Mouse (Mus musculus): ENCODE measurements around the gene Cbx2. TPM values are rescaled to one million over a fixed set of nuclear protein-coding genes. Genes with fewer than 3 reads are reported as not detected.

The Cbx2 gene
- polyA plus RNA-seq, 1 experiment from 2014 or later = 9.8 TPM

DNA sequence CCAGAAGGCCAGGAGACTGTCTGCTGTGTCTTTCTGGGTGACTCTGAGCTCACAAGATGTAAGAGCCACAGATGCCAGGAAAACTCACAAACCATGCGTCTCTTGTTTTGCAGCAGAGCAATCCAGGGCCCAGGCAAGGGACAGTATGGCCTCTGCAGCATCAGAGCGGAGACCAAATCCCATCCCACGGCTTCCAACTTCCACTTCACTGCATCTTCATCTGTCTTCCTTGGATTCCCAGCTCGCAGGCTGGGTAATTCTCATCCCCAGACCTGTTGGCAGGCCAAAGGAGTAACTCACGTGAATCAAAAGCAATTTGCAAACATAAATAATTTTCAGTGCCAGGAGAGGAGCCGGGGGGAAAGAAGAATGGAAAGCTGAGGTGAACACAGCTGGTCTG is 50.2 kb downstream of the Cbx2 start:
- Histone ChIP-seq H3K4me2 (ENCODE audit: low read length) (no peak overlapping the region), H3K27ac (replicated peaks in 1 of 2; ENCODE audit: control insufficient read depth in 1 of 2, insufficient read depth in 1 of 2, low read depth in 2 of 2, low read length in 2 of 2) (no peak overlapping the region), H3K9me3 (ENCODE audit: control insufficient read depth, low read length) (peaks cover 4% of the 10 kb centered on the region; the same call in 1 of the 2 replicates), H3K4me1 (ENCODE audit: control insufficient read depth in 2 of 2, insufficient read depth in 2 of 2, low read length in 2 of 2) (peaks cover 0 to under 1% of the 10 kb centered on the region in 2 experiments; a peak in 2 of 4 replicates), H3K36me3 (ENCODE audit: control insufficient read depth, insufficient read depth, low read length) (no peaks in the 10 kb centered on the region), H3K9ac (ENCODE audit: low read length) (no peak overlapping the region), H3K4me3 (ENCODE audit: control insufficient read depth in 1 of 2, insufficient read depth in 1 of 2, low read depth in 1 of 2, low read length in 2 of 2) (no peak overlapping the region), H3K27me3 (ENCODE audit: control insufficient read depth, insufficient read depth, low read length) (0 out of 2 replicates have a peak, but pooled peaks cover 3% of the 10 kb centered on the region)
- ATAC-seq (ENCODE audit: insufficient number of reproducible peaks, insufficient read depth, low FRiP score, low read depth) = no peak
- WGBS = 71% methylated on average over 6 of the region's 6 CpGs

DNA sequence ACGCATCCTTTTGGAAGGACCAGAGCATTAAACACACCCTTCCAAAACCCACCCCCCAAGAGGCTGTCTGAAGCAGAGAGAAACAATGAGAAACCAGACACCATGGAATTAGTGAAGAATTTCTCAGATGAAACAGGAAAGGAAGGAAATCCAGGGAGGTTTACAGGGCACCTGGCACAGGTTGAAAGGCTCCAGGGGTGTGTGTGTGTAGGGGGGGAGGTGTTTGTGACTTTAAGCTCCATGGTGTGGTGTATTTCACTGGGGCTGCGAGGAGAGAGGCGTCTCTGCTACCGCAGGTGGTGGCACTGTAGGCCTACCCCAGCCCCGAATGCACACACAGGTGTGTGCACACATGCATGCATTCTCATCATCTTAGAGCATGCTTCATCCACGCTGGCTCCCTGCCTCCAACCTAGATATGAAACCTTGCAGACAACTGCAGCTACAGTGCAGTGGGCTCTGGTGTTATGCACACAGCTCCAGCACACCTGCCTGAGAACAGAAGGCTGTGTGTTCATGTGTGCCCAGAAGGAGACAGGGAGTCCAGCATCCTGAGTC is 51.2 kb downstream of the Cbx2 start:
- 74% methylated on average over 6 of the region's 6 CpGs for WGBS
- no peak for ATAC-seq (ENCODE audit: insufficient number of reproducible peaks, insufficient read depth, low FRiP score, low read depth)
- Histone ChIP-seq H3K4me3 (ENCODE audit: control insufficient read depth in 1 of 2, insufficient read depth in 1 of 2, low read depth in 1 of 2, low read length in 2 of 2) (no peak overlapping the region), H3K27me3 (ENCODE audit: control insufficient read depth, insufficient read depth, low read length) (0 out of 2 replicates have a peak, but pooled peaks cover 3% of the 10 kb centered on the region), H3K36me3 (ENCODE audit: control insufficient read depth, insufficient read depth, low read length) (no peaks in the 10 kb centered on the region), H3K4me2 (ENCODE audit: low read length) (no peak overlapping the region), H3K4me1 (ENCODE audit: control insufficient read depth in 2 of 2, insufficient read depth in 2 of 2, low read length in 2 of 2) (peaks cover 9 to 10% of the 10 kb centered on the region in 2 experiments), H3K27ac (replicated peaks in 1 of 2; ENCODE audit: control insufficient read depth in 1 of 2, insufficient read depth in 1 of 2, low read depth in 2 of 2, low read length in 2 of 2) (no peak overlapping the region), H3K9me3 (ENCODE audit: control insufficient read depth, low read length) (peaks cover 4% of the 10 kb centered on the region; the same call in 1 of the 2 replicates), H3K9ac (ENCODE audit: low read length) (no peak overlapping the region)

DNA sequence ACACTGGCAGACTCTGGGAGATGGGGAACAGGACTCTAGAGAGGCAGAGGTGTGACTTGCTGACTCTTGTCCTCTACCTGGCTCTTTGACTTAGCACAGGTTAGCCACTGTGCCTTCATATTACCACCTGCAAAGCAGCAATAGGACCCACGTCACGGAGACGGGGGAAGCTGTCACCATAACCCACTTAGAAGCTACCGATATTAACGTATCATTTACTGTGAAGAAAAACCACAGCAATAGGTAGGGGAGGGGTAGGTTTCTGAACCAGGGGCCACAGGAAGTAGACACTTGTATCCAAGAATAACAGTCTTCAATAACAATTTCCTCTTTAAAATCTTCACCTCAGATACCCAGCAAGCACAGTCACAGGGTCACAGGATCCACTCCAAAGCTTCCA is 53.0 kb downstream of the Cbx2 start:
- no peaks in the 10 kb centered on the region for H3K9me3 ChIP-seq (ENCODE audit: control insufficient read depth, low read length)
- 82% methylated on average over 5 of the region's 5 CpGs for WGBS
- peaks cover 19 to 20% of the 10 kb centered on the region in 2 experiments for H3K4me1 ChIP-seq (ENCODE audit: control insufficient read depth in 2 of 2, insufficient read depth in 2 of 2, low read length in 2 of 2)
- no peak overlapping the region for H3K4me3 ChIP-seq (ENCODE audit: control insufficient read depth in 1 of 2, insufficient read depth in 1 of 2, low read depth in 1 of 2, low read length in 2 of 2)
- no peak overlapping the region for H3K27ac ChIP-seq (replicated peaks in 1 of 2; ENCODE audit: control insufficient read depth in 1 of 2, insufficient read depth in 1 of 2, low read depth in 2 of 2, low read length in 2 of 2)
- H3K4me2 ChIP-seq (ENCODE audit: low read length) = no peak overlapping the region
- H3K9ac ChIP-seq (ENCODE audit: low read length) = no peak overlapping the region
- H3K27me3 ChIP-seq (ENCODE audit: control insufficient read depth, insufficient read depth, low read length) = 0 out of 2 replicates have a peak, but pooled peaks cover 3% of the 10 kb centered on the region
- peaks cover 14% of the 10 kb centered on the region for H3K36me3 ChIP-seq (ENCODE audit: control insufficient read depth, insufficient read depth, low read length)
- ATAC-seq (ENCODE audit: insufficient number of reproducible peaks, insufficient read depth, low FRiP score, low read depth) = no peak

DNA sequence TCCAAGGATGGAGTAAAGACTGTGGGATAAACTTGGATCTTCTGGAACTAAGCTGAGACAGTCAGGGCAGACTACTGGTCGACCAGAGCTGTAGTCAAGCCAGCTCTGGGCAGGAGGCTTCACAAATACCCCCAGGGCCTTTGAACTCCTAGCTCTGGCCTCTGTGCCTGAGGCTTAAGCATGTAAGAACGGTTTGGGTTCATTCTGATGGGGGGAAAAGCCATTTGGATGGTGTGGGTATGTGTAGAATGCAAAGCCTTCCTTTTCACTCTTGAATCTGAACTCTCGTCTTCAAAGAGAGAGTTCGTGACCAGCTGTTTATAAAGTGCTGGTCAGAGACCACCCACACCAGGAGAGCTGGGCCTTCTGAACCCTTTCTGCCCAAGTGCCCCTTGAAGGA is 55.0 kb downstream of the Cbx2 start:
- Histone ChIP-seq H3K27me3 (ENCODE audit: control insufficient read depth, insufficient read depth, low read length) (no peaks in the 10 kb centered on the region), H3K27ac (replicated peaks in 1 of 2; ENCODE audit: control insufficient read depth in 1 of 2, insufficient read depth in 1 of 2, low read depth in 2 of 2, low read length in 2 of 2) (no peak overlapping the region), H3K9me3 (ENCODE audit: control insufficient read depth, low read length) (no peaks in the 10 kb centered on the region), H3K9ac (ENCODE audit: low read length) (no peak overlapping the region), H3K4me3 (ENCODE audit: control insufficient read depth in 1 of 2, insufficient read depth in 1 of 2, low read depth in 1 of 2, low read length in 2 of 2) (no peak overlapping the region), H3K36me3 (ENCODE audit: control insufficient read depth, insufficient read depth, low read length) (peaks cover 32% of the 10 kb centered on the region), H3K4me2 (ENCODE audit: low read length) (no peak overlapping the region), H3K4me1 (ENCODE audit: control insufficient read depth in 2 of 2, insufficient read depth in 2 of 2, low read length in 2 of 2) (peaks cover 19 to 33% of the 10 kb centered on the region in 2 experiments)
- 80% methylated on average over 4 of the region's 4 CpGs for WGBS
- ATAC-seq (ENCODE audit: insufficient number of reproducible peaks, insufficient read depth, low FRiP score, low read depth) = no peak

DNA sequence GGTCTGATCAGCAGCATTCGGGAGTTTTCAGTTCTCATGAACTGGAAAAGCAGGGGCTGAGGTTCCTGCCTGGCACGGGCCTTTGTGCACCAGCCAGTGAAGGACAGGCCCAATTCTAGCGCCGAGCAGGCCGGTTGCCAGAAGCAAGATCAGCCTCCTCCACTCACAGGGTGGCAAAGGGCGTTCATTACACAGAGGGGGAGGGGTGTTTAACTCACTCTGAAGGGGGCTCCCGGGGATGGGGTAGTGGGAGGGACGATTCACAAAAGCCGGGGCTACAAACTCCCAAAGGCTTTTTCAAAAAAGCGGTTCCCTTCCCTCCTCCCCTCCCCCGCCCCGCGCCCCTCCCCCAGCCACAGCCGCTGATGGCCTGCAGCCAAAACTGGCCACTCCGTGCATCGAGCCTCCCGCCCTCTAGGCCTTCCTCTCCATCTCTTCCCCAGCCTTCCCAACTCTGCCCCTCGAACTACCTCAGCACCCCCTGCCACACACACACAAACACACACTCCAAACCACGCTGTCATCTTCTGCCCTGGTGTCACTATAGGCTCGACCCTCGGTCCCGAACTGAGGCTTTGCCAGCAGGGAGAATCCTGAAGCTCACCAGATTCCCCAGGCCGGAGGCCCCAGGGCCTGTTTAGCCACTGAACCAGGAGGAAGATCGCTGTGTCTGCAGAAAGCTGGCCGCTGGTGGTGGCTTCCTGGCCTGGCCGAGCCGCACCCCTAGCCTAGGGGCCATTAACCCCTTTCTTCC is 56.1 kb downstream of the Cbx2 start:
- no peaks in the 10 kb centered on the region for H3K27me3 ChIP-seq (ENCODE audit: control insufficient read depth, insufficient read depth, low read length)
- H3K4me1 ChIP-seq (ENCODE audit: control insufficient read depth in 2 of 2, insufficient read depth in 2 of 2, low read length in 2 of 2) = peaks cover 28 to 43% of the 10 kb centered on the region in 2 experiments
- no peaks in the 10 kb centered on the region for H3K9me3 ChIP-seq (ENCODE audit: control insufficient read depth, low read length)
- peaks cover 37% of the 10 kb centered on the region for H3K36me3 ChIP-seq (ENCODE audit: control insufficient read depth, insufficient read depth, low read length)
- H3K27ac ChIP-seq (replicated peaks in 1 of 2; ENCODE audit: control insufficient read depth in 1 of 2, insufficient read depth in 1 of 2, low read depth in 2 of 2, low read length in 2 of 2) = peak overlapping the region; percentile 76 to 85
- peak overlapping the region; percentile 60 for H3K9ac ChIP-seq (ENCODE audit: low read length)
- WGBS = 3% methylated on average over 24 of the region's 27 CpGs
- H3K4me2 ChIP-seq (ENCODE audit: low read length) = peak overlapping the region; percentile 50
- ATAC-seq (ENCODE audit: insufficient number of reproducible peaks, insufficient read depth, low FRiP score, low read depth) = peak; percentile 70
- peak overlapping the region; percentile 8 to 20; a peak in 1 of 4 replicates for H3K4me3 ChIP-seq (ENCODE audit: control insufficient read depth in 1 of 2, insufficient read depth in 1 of 2, low read depth in 1 of 2, low read length in 2 of 2)

DNA sequence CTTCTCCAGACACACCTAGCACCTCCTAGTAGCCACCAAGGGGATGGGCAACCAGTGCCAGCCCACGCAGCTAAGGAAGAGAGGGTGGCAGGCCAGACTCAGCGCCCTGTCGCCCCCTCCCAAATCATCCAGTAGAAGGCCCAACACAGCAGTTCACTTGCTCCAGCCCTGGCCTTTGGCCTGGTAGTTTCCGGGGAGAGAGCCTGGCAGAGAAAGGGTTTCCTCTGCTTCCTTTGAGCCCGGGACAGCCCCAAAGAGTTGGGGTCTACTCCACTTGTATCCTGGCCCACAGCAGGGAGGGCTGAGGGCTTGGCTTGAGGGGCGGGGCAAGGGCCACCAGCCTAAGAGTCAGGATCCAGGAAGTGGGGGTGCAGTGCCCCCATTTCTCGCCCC is 56.7 kb downstream of the Cbx2 start:
- WGBS = 47% methylated on average over 7 of the region's 7 CpGs
- H3K9ac ChIP-seq (ENCODE audit: low read length) = peak overlapping the region; percentile 60
- no peaks in the 10 kb centered on the region for H3K9me3 ChIP-seq (ENCODE audit: control insufficient read depth, low read length)
- H3K36me3 ChIP-seq (ENCODE audit: control insufficient read depth, insufficient read depth, low read length) = peaks cover 37% of the 10 kb centered on the region
- peaks cover 34 to 49% of the 10 kb centered on the region in 2 experiments for H3K4me1 ChIP-seq (ENCODE audit: control insufficient read depth in 2 of 2, insufficient read depth in 2 of 2, low read length in 2 of 2)
- no peak for ATAC-seq (ENCODE audit: insufficient number of reproducible peaks, insufficient read depth, low FRiP score, low read depth)
- H3K27me3 ChIP-seq (ENCODE audit: control insufficient read depth, insufficient read depth, low read length) = no peaks in the 10 kb centered on the region
- H3K4me2 ChIP-seq (ENCODE audit: low read length) = peak overlapping the region; percentile 50
- 0 out of 4 replicates have a peak overlapping the region, but pooled peaks of 1 of the 2 experiments have one; percentile 8 for H3K4me3 ChIP-seq (ENCODE audit: control insufficient read depth in 1 of 2, insufficient read depth in 1 of 2, low read depth in 1 of 2, low read length in 2 of 2)
- peak overlapping the region; percentile 76 to 82 for H3K27ac ChIP-seq (replicated peaks in 1 of 2; ENCODE audit: control insufficient read depth in 1 of 2, insufficient read depth in 1 of 2, low read depth in 2 of 2, low read length in 2 of 2)

DNA sequence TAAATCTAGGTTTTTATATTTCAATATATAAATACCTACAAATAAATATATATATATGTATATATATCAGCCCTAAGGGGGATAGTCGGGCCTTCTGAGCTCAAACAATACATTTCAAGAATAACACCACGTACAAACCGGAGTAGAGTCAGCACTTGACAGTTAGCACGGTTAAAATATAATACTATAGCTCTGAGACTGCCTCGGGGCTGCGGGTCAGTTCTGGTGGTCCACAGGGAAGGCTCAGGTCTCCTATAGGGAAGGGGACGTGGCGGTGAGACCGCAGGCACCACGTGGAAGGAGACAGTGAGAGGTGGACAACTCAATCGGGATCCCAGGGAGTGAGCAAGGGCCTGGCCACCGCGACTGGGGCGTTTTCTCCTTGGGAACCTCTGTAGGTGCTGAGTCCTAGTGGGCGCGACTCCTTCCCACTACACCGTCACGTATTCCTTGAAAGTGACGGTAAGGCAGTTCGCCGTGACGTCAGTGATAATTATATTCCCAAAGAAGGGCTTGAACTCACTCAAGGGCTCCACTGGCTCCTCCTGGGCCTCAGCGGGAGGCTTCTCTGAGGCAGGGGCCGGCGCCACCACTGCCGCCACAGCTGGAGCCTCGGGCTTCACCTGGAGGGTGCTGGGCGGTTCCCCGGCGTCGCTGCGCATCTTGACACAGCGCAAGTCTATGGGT is 57.8 kb downstream of the Cbx2 start:
- H3K27ac ChIP-seq (replicated peaks in 1 of 2; ENCODE audit: control insufficient read depth in 1 of 2, insufficient read depth in 1 of 2, low read depth in 2 of 2, low read length in 2 of 2) = no peak overlapping the region
- peaks cover 36 to 52% of the 10 kb centered on the region in 2 experiments for H3K4me1 ChIP-seq (ENCODE audit: control insufficient read depth in 2 of 2, insufficient read depth in 2 of 2, low read length in 2 of 2)
- H3K27me3 ChIP-seq (ENCODE audit: control insufficient read depth, insufficient read depth, low read length) = no peaks in the 10 kb centered on the region
- H3K9ac ChIP-seq (ENCODE audit: low read length) = peak overlapping the region; percentile 27; the same call in 1 of the 2 replicates
- no peak overlapping the region for H3K4me3 ChIP-seq (ENCODE audit: control insufficient read depth in 1 of 2, insufficient read depth in 1 of 2, low read depth in 1 of 2, low read length in 2 of 2)
- H3K36me3 ChIP-seq (ENCODE audit: control insufficient read depth, insufficient read depth, low read length) = peaks cover 37% of the 10 kb centered on the region
- WGBS = 56% methylated on average over 33 of the region's 33 CpGs
- no peak for ATAC-seq (ENCODE audit: insufficient number of reproducible peaks, insufficient read depth, low FRiP score, low read depth)
- no peak overlapping the region for H3K4me2 ChIP-seq (ENCODE audit: low read length)
- H3K9me3 ChIP-seq (ENCODE audit: control insufficient read depth, low read length) = no peaks in the 10 kb centered on the region

All from heart, embryonic 14.5 days (tissue).